Mouse (Mus musculus) heart, adult 2 months (tissue): ENCODE results near the gene Pwp2. TPM values are rescaled to one million over a fixed set of nuclear protein-coding genes. Genes with fewer than 3 reads are reported as not detected.
A peak's percentile ranks its signal among the peaks of the same experiment; 100 is the strongest.

Experiments used
- DNase-seq, 2 experiments: peaks; one replicate each; pipeline ENCODE4 v3.0.0; 2021
- H3K27ac ChIP-seq: fragments of 200-600 bp; 2 replicates; pipeline ENCODE4 v1.8.1; 2022
- H3K27me3 ChIP-seq: fragments of 200-500 bp; 2 replicates; pipeline ENCODE4 v1.6.1; 2012; ENCODE audit warnings: mild to moderate bottlenecking, low read length, inconsistent platforms, mixed read lengths; ENCODE audit not compliant: control insufficient read depth, insufficient read depth
- H3K36me3 ChIP-seq: fragments of 200-500 bp; 2 replicates; pipeline ENCODE4 v1.6.1; 2012; ENCODE audit warnings: low read length, inconsistent platforms; ENCODE audit not compliant: control insufficient read depth, insufficient read depth
- H3K4me1 ChIP-seq: fragments of 200-500 bp; 2 replicates; pipeline ENCODE4 v1.6.1; 2011; ENCODE audit warnings: low read length; ENCODE audit not compliant: control insufficient read depth, insufficient read depth
- H3K4me3 ChIP-seq: fragments of 200-600 bp; 2 replicates; pipeline ENCODE4 v1.8.1; 2022
- H3K79me2 ChIP-seq: fragments of 200-500 bp; replicated peaks from 2 replicates; pipeline ENCODE4 v1.6.1; 2012; ENCODE audit warnings: mild to moderate bottlenecking, inconsistent platforms, low read length, moderate library complexity, mixed read lengths; ENCODE audit not compliant: control insufficient read depth, insufficient read depth
- H3K9ac ChIP-seq: fragments of 200-500 bp; 2 replicates; pipeline ENCODE4 v1.6.1; 2012; ENCODE audit warnings: low read depth, mild to moderate bottlenecking, control low read depth, inconsistent platforms, low read length, mixed read lengths
- CTCF ChIP-seq: fragments of 200-600 bp; IDR thresholded peaks from 2 replicates; pipeline ENCODE4 v1.8.1; 2022; ENCODE audit warnings: antibody characterized with exemption, mild to moderate bottlenecking, moderate library complexity
- EP300 ChIP-seq: fragments of 200-500 bp; IDR thresholded peaks from 2 replicates; pipeline ENCODE4 v1.6.1; 2011; ENCODE audit warnings: low read depth, low read length, control low read depth; ENCODE audit not compliant: insufficient read depth
- POLR2A ChIP-seq: fragments of 200-500 bp; IDR thresholded peaks from 2 replicates; pipeline ENCODE4 v1.6.1; 2011; ENCODE audit warnings: mild to moderate bottlenecking, low read depth, low read length, control low read depth; ENCODE audit not compliant: insufficient read depth
- WGBS: fragments of 180-500 bp; shearing (Covaris S2); methylation state at CpG from one replicate; pipeline ENCODE4 v1.1.7; 2018; 5-methylcytosine and 5-hydroxymethylcytosine counted together
- intact Hi-C: fragments of 180-260 bp; cut with DNase I; formaldehyde crosslinking; loops from one replicate; pipeline ENCODE4 v1.15.1; 2025
- polyA plus RNA-seq: library from polyadenylated mRNA; depleted of rRNA; stranded (reverse); fragments of >200 nt; gene quantifications from 2 replicates; pipeline ENCODE4 v1.2.3, GENCODE M21; 2012
- total RNA-seq, 2 experiments: library from RNA; stranded (reverse); gene quantifications; 2 replicates each; pipeline ENCODE4 v1.2.3; 2021

Gene Pwp2
- total and polyA plus RNA-seq, 3 experiments: 7.8 to 10.8 (median 10.0) TPM

DNA sequence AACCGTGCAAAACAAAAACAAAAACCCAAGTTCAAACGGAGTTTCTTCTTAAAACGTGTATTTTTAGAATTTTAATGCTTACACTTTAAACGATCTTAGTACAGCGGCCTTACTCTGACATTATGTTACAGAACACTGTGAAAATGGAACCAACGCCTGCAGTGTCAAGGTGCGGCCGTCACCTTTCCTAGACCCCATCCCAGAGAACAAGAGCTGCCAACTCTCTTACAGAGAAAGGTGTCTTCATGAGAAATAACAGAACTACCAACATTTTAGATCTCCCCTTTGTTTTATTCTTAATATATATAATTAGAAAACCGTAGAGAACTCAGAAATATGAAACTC lies 404 bp upstream of the Pwp2 start:
- H3K27ac ChIP-seq: peak overlapping the region; percentile 83
- no peaks in the 10 kb centered on the region for H3K79me2 ChIP-seq
- no peaks in the 10 kb centered on the region for H3K36me3 ChIP-seq
- DNase-seq: no peak
- WGBS: 9% methylated on average over 9 of the region's 9 CpGs
- intact Hi-C loops: loop anchor here (5.0 to 10.0 kb wide), 2 partner anchors 209 to 227 kb away; partner anchors contain the start of gene Rrp1
- peak overlapping the region; percentile 75 for H3K4me3 ChIP-seq
- TF ChIP-seq CTCF (no peak), POLR2A (no peak), EP300 (no peak)
- H3K27me3 ChIP-seq: no peaks in the 10 kb centered on the region
- peaks cover 7% of the 10 kb centered on the region for H3K4me1 ChIP-seq
- peak overlapping the region; percentile 27; the same call in 1 of the 2 replicates for H3K9ac ChIP-seq

DNA sequence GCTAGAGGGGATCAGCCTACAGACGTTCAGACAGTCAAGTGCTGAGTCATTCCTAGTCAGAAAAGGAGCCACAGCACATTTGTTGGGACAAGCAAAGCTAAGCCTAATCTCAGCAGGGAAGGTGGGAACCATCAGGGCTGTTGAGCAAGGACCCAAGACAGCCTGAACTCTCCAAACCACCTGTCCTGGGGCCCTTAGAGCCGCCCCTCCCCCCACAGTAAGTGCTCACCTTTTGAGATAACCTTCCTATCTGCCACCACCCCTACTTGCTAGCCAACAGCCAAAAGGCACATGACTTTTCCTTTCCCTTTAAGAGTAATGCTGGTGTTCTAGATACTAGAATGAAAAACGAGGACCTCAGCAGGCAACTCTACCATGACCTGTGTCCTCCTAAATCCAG lies 1.4 kb downstream of the Pwp2 start:
- peaks cover 7% of the 10 kb centered on the region for H3K4me1 ChIP-seq
- H3K4me3 ChIP-seq: no peak overlapping the region
- H3K9ac ChIP-seq: no peak overlapping the region
- TF ChIP-seq EP300: no peak
- TF ChIP-seq CTCF: no peak
- no peak for TF ChIP-seq POLR2A
- H3K27me3 ChIP-seq: no peaks in the 10 kb centered on the region
- no peak for DNase-seq
- H3K36me3 ChIP-seq: no peaks in the 10 kb centered on the region
- WGBS: 64% methylated on average over 3 of the region's 3 CpGs
- H3K27ac ChIP-seq: no peak overlapping the region
- intact Hi-C loops: loop anchor here (5.0 to 10.0 kb wide), 2 partner anchors 59 to 211 kb away; partner anchors contain the start of gene Trappc10
- no peaks in the 10 kb centered on the region for H3K79me2 ChIP-seq

DNA sequence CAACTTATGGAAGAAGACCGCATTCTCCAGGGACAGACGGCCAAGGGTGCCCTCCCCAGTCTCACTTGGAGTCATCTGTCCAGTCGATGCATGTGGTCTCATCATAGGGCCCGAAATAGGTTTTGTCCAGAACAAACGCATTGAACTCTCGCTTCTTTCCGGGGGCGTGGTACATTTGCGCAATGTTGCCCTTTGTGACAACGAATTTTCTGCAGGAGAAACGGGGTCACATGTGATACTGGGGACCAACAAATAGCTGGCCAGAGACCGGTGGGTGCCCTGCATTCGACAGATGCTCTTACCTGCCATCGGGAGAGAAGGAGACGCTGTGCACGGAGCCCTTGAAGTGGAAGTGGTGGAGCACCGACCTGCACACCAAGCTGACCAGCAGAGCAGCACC lies 2.6 kb downstream of the Pwp2 start:
- no peak for TF ChIP-seq EP300
- 94% methylated on average over 17 of the region's 17 CpGs for WGBS
- H3K79me2 ChIP-seq: no peaks in the 10 kb centered on the region
- no peaks in the 10 kb centered on the region for H3K27me3 ChIP-seq
- no peak overlapping the region for H3K9ac ChIP-seq
- no peaks in the 10 kb centered on the region for H3K36me3 ChIP-seq
- intact Hi-C loops: loop anchor here (5.0 to 10.0 kb wide), 2 partner anchors 60 to 212 kb away; partner anchors contain the start of gene Trappc10
- no peak for DNase-seq
- H3K27ac ChIP-seq: no peak overlapping the region
- no peak overlapping the region for H3K4me3 ChIP-seq
- H3K4me1 ChIP-seq: peaks cover 7% of the 10 kb centered on the region

DNA sequence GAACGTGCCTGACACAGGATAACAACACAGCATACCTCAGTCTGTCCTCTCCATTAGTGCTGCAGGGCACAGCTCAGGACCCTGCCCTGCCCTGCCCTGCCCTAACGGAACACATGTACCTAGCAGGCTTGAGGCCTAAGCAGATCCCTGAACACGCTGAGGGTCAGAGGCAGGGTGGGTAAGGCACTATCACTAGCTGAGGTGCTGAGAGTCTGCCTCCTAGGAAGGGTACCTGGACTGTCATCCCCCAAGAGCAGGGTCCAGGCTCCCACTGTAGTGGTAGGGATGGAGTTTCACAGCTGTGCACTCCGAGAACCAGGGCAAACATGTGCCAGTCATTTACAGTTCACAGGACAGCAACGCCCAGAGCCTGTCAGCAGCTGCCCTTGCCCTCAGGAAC lies 10.5 kb downstream of the Pwp2 start:
- H3K9ac ChIP-seq: no peak overlapping the region
- no peak overlapping the region for H3K4me3 ChIP-seq
- 95% methylated on average over 5 of the region's 5 CpGs for WGBS
- H3K27ac ChIP-seq: no peak overlapping the region
- H3K36me3 ChIP-seq: no peaks in the 10 kb centered on the region
- no peak for DNase-seq
- intact Hi-C loops: no loop called here
- no peaks in the 10 kb centered on the region for H3K27me3 ChIP-seq
- H3K4me1 ChIP-seq: peaks cover 1% of the 10 kb centered on the region
- no peak for TF ChIP-seq CTCF
- no peak for TF ChIP-seq POLR2A
- no peak for TF ChIP-seq EP300
- no peaks in the 10 kb centered on the region for H3K79me2 ChIP-seq

DNA sequence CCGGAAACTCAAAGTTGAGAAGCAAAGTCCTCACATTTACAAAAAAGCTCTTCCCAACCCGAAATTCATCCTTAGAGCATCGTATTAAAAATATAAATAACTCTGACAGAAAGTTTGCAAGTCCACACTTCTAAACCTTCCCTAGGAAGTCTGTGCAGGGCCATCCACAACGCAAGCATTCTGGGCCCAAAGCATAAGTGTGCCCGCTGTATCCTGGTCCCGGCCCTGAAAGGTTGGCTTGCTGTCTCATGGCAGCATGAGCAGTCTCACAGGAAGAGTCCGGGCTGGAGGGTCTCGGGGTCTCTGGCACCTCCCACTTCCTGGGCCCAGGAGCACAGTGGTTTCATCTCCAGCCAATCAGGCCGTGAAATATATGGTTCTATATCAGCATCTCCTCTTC lies 13.4 kb downstream of the Pwp2 start:
- Histone ChIP-seq H3K4me1 (peaks cover 8% of the 10 kb centered on the region), H3K4me3 (no peak overlapping the region), H3K79me2 (no peaks in the 10 kb centered on the region), H3K36me3 (no peaks in the 10 kb centered on the region), H3K27ac (no peak overlapping the region), H3K27me3 (no peaks in the 10 kb centered on the region), H3K9ac (no peak overlapping the region)
- intact Hi-C loops: no loop called here
- no peak for DNase-seq
- TF ChIP-seq POLR2A (no peak), CTCF (no peak), EP300 (no peak)
- 81% methylated on average over 9 of the region's 9 CpGs for WGBS

DNA sequence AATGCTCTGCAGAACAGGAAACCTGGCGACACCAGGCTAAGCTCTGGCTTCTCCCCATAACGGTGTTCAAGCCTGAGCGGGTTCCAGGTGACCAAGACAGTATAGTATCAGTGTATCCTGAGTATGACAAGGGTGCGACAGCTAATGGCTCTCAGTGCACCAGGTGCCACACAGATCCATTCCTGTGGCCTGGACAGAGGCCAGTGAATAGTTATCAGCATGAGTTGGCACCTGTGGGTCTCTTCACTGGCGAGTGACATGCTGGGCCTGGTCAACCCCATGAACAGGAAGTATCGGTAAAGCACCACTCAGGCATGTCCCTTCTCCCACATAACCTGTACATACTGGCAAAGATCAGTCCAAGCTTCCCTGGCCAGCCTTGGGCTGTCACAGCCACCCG lies 13.9 kb downstream of the Pwp2 start:
- Histone ChIP-seq H3K9ac (no peak overlapping the region), H3K4me3 (no peak overlapping the region), H3K27ac (no peak overlapping the region), H3K79me2 (no peaks in the 10 kb centered on the region), H3K36me3 (no peaks in the 10 kb centered on the region), H3K4me1 (peaks cover 8% of the 10 kb centered on the region), H3K27me3 (no peaks in the 10 kb centered on the region)
- no peak for TF ChIP-seq POLR2A
- DNase-seq: no peak
- intact Hi-C loops: no loop called here
- 93% methylated on average over 7 of the region's 7 CpGs for WGBS
